Mouse (Mus musculus): ENCODE data around the gene Gm6337. TPM values are rescaled to one million over a fixed set of nuclear protein-coding genes. Genes with fewer than 3 reads are reported as not detected.

The Gm6337 gene
- polyA plus RNA-seq (2017; shearing (Covaris generic)), result 0.26 TPM

GRCm38 (mm10) chr14:6058167-6058566, at the start of gene Gm6337:
Gm6337 (minus strand) TSS chr14:6058267.

DNA sequence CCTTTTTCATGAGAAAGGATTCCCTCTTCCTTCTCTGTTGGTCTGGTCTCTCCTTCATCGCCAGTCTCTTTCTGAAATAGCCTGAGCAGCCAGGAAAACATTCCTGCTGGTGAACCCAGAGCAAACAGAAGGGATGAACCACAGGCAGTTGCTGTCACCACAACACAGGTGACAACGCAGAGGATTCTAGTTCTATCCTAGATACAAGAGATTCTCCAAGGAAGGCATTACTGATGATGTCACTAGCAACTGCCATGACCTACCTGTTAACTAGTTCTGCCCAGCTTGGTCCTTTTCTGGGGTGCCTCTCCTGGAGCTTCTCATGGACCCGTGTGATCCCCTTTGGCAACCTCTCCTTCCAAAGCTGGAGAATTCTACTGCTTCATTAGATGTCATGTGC, 35.8 kb upstream of the Gm6337 start, which contains the start of gene Gm8206:
TSS of gene Gm8206 (minus strand) at position 101 of the 400 bp plus-strand sequence.

Other genes starting within 250 kb of the Gm6337 start
- not detected for gene Gm3424, start 227.9 kb downstream of the Gm6337 start, polyA plus RNA-seq (2017; shearing (Covaris generic))
- gene Gm8237, start 177.9 kb downstream of the Gm6337 start, polyA plus RNA-seq (2017; shearing (Covaris generic)), result 1.8 TPM
- gene Gm3248, start 96.5 kb downstream of the Gm6337 start, polyA plus RNA-seq (2017; shearing (Covaris generic)), result 3.6 TPM
- not detected for gene Gm3453, start 79.1 kb downstream of the Gm6337 start, polyA plus RNA-seq (2017; shearing (Covaris generic))
- gene Gm8206, start 35.7 kb upstream of the Gm6337 start, polyA plus RNA-seq (2017; shearing (Covaris generic)), result 5.2 TPM
- 9.5 TPM for gene Gm3468, start 50.4 kb upstream of the Gm6337 start, polyA plus RNA-seq (2017; shearing (Covaris generic))
- not detected for gene Gm3476, start 67.5 kb upstream of the Gm6337 start, polyA plus RNA-seq (2017; shearing (Covaris generic))
- not detected for gene Gm21560, start 161.0 kb upstream of the Gm6337 start, polyA plus RNA-seq (2017; shearing (Covaris generic))
- gene Gm3411, start 229.0 kb upstream of the Gm6337 start, polyA plus RNA-seq (2017; shearing (Covaris generic)), result 3.0 TPM
- gene Gm21103, start 246.6 kb upstream of the Gm6337 start, polyA plus RNA-seq (2017; shearing (Covaris generic)), result not detected